Mouse (Mus musculus): ENCODE results near the gene Cadm2. TPM values are rescaled to one million over a fixed set of nuclear protein-coding genes. Genes with fewer than 3 reads are reported as not detected.

Cadm2 gene
- polyA plus RNA-seq, 1 experiment, result not detected

GRCm38 (mm10) chr16:66919889-66920402 is 700.8 kb downstream of the Cadm2 start:
- Histone ChIP-seq H3K27me3 (ENCODE audit: control insufficient read depth, insufficient read depth, insufficient read length) (no peaks in the 10 kb centered on the region), H3ac (ENCODE audit: control insufficient read depth, insufficient read length, low read depth) (no peak overlapping the region), H3K4me3 (ENCODE audit: insufficient read depth, poor library complexity, severe bottlenecking) (no peak overlapping the region), H3K79me3 (ENCODE audit: low read depth) (no peaks in the 10 kb centered on the region), H3K36me3 (ENCODE audit: control insufficient read depth, insufficient read depth) (no peaks in the 10 kb centered on the region), H3K79me2 (ENCODE audit: control insufficient read depth, insufficient read depth) (no peaks in the 10 kb centered on the region)
- TF ChIP-seq MAX (IDR thresholded peaks at IDR 0.05), result no peak

- H3K36me3 ChIP-seq (ENCODE audit: control insufficient read depth, insufficient read depth), result no peaks in the 10 kb centered on the region
- H3K79me2 ChIP-seq (ENCODE audit: control insufficient read depth, insufficient read depth), result no peaks in the 10 kb centered on the region
- no peak overlapping the region for H3ac ChIP-seq (ENCODE audit: control insufficient read depth, insufficient read length, low read depth)
- H3K4me3 ChIP-seq (ENCODE audit: insufficient read depth, poor library complexity, severe bottlenecking), result no peak overlapping the region
- no peaks in the 10 kb centered on the region for H3K79me3 ChIP-seq (ENCODE audit: low read depth)
- TF ChIP-seq MYOG (IDR thresholded peaks at IDR 0.05; ENCODE audit: control insufficient read depth, extremely low read depth, insufficient read length), result no peak
- TF ChIP-seq CEBPB (IDR thresholded peaks at IDR 0.05; ENCODE audit: low read depth), result no peak
- no peak for TF ChIP-seq MAX (IDR thresholded peaks at IDR 0.05)
- TF ChIP-seq FOSL1 (IDR thresholded peaks at IDR 0.05; ENCODE audit: insufficient read depth, low read length, poor library complexity, severe bottlenecking), result no peak
- no peak for TF ChIP-seq CTCF (IDR thresholded peaks at IDR 0.05; ENCODE audit: control insufficient read depth, insufficient read depth, insufficient read length)
- TF ChIP-seq USF1 (IDR thresholded peaks at IDR 0.05; ENCODE audit: low read depth), result no peak
- no peaks in the 10 kb centered on the region for H3K27me3 ChIP-seq (ENCODE audit: control insufficient read depth, insufficient read depth, insufficient read length)
Observed at GRCm38 (mm10) chr16:66901801-66902200, 718.9 kb downstream of the Cadm2 start.

GRCm38 (mm10) chr16:66900664-66901063 is 720.0 kb downstream of the Cadm2 start:
- Histone ChIP-seq H3K27me3 (ENCODE audit: control insufficient read depth, insufficient read depth, insufficient read length) (no peaks in the 10 kb centered on the region), H3ac (ENCODE audit: control insufficient read depth, insufficient read length, low read depth) (no peak overlapping the region), H3K79me3 (ENCODE audit: low read depth) (no peaks in the 10 kb centered on the region), H3K36me3 (ENCODE audit: control insufficient read depth, insufficient read depth) (no peaks in the 10 kb centered on the region), H3K79me2 (ENCODE audit: control insufficient read depth, insufficient read depth) (no peaks in the 10 kb centered on the region), H3K4me3 (ENCODE audit: insufficient read depth, poor library complexity, severe bottlenecking) (no peak overlapping the region)
- TF ChIP-seq CEBPB (IDR thresholded peaks at IDR 0.05; ENCODE audit: low read depth) (no peak), MAX (IDR thresholded peaks at IDR 0.05) (no peak), FOSL1 (IDR thresholded peaks at IDR 0.05; ENCODE audit: insufficient read depth, low read length, poor library complexity, severe bottlenecking) (no peak)

GRCm38 (mm10) chr16:66892359-66892758 is 728.3 kb downstream of the Cadm2 start:
- H3K36me3 ChIP-seq (ENCODE audit: control insufficient read depth, insufficient read depth), result no peaks in the 10 kb centered on the region
- no peak overlapping the region for H3K4me3 ChIP-seq (ENCODE audit: insufficient read depth, poor library complexity, severe bottlenecking)
- TF ChIP-seq MAX (IDR thresholded peaks at IDR 0.05), result no peak
- no peak for TF ChIP-seq CTCF (IDR thresholded peaks at IDR 0.05; ENCODE audit: control insufficient read depth, insufficient read depth, insufficient read length)
- no peak for TF ChIP-seq CEBPB (IDR thresholded peaks at IDR 0.05; ENCODE audit: low read depth)
- no peak overlapping the region for H3ac ChIP-seq (ENCODE audit: control insufficient read depth, insufficient read length, low read depth)
- no peaks in the 10 kb centered on the region for H3K79me2 ChIP-seq (ENCODE audit: control insufficient read depth, insufficient read depth)
- H3K27me3 ChIP-seq (ENCODE audit: control insufficient read depth, insufficient read depth, insufficient read length), result no peaks in the 10 kb centered on the region
- no peaks in the 10 kb centered on the region for H3K79me3 ChIP-seq (ENCODE audit: low read depth)

- no peak overlapping the region for H3K4me3 ChIP-seq (ENCODE audit: insufficient read depth, poor library complexity, severe bottlenecking)
- no peaks in the 10 kb centered on the region for H3K36me3 ChIP-seq (ENCODE audit: control insufficient read depth, insufficient read depth)
- no peak for TF ChIP-seq USF1 (IDR thresholded peaks at IDR 0.05; ENCODE audit: low read depth)
- no peak for TF ChIP-seq MYOG (IDR thresholded peaks at IDR 0.05; ENCODE audit: control insufficient read depth, extremely low read depth, insufficient read length)
- no peak for TF ChIP-seq CEBPB (IDR thresholded peaks at IDR 0.05; ENCODE audit: low read depth)
- TF ChIP-seq MYOD1 (IDR thresholded peaks at IDR 0.05; ENCODE audit: control insufficient read depth, insufficient read length, low read depth), result no peak
- no peak for TF ChIP-seq CTCF (IDR thresholded peaks at IDR 0.05; ENCODE audit: control insufficient read depth, insufficient read depth, insufficient read length)
- no peak for TF ChIP-seq FOSL1 (IDR thresholded peaks at IDR 0.05; ENCODE audit: insufficient read depth, low read length, poor library complexity, severe bottlenecking)
- no peak for TF ChIP-seq MAX (IDR thresholded peaks at IDR 0.05)
- H3K27me3 ChIP-seq (ENCODE audit: control insufficient read depth, insufficient read depth, insufficient read length), result no peaks in the 10 kb centered on the region
- no peak overlapping the region for H3ac ChIP-seq (ENCODE audit: control insufficient read depth, insufficient read length, low read depth)
- H3K79me2 ChIP-seq (ENCODE audit: control insufficient read depth, insufficient read depth), result no peaks in the 10 kb centered on the region
- H3K79me3 ChIP-seq (ENCODE audit: low read depth), result no peaks in the 10 kb centered on the region
Observed at GRCm38 (mm10) chr16:66891559-66892247, 729.0 kb downstream of the Cadm2 start.

GRCm38 (mm10) chr16:66889907-66890306 is 730.8 kb downstream of the Cadm2 start:
- Histone ChIP-seq H3K79me2 (ENCODE audit: control insufficient read depth, insufficient read depth) (no peaks in the 10 kb centered on the region), H3K79me3 (ENCODE audit: low read depth) (no peaks in the 10 kb centered on the region), H3K27me3 (ENCODE audit: control insufficient read depth, insufficient read depth, insufficient read length) (no peaks in the 10 kb centered on the region), H3ac (ENCODE audit: control insufficient read depth, insufficient read length, low read depth) (no peak overlapping the region), H3K4me3 (ENCODE audit: insufficient read depth, poor library complexity, severe bottlenecking) (no peak overlapping the region), H3K36me3 (ENCODE audit: control insufficient read depth, insufficient read depth) (no peaks in the 10 kb centered on the region)
- TF ChIP-seq FOSL1 (IDR thresholded peaks at IDR 0.05; ENCODE audit: insufficient read depth, low read length, poor library complexity, severe bottlenecking), result no peak
- no peak for TF ChIP-seq MYOD1 (IDR thresholded peaks at IDR 0.05; ENCODE audit: control insufficient read depth, insufficient read length, low read depth)
- TF ChIP-seq MYOG (IDR thresholded peaks at IDR 0.05; ENCODE audit: control insufficient read depth, extremely low read depth, insufficient read length), result no peak
- no peak for TF ChIP-seq MAX (IDR thresholded peaks at IDR 0.05)
- no peak for TF ChIP-seq CTCF (IDR thresholded peaks at IDR 0.05; ENCODE audit: control insufficient read depth, insufficient read depth, insufficient read length)
- TF ChIP-seq CEBPB (IDR thresholded peaks at IDR 0.05; ENCODE audit: low read depth), result no peak
- TF ChIP-seq USF1 (IDR thresholded peaks at IDR 0.05; ENCODE audit: low read depth), result no peak

Measured in C2C12 (cell line).